Mouse (Mus musculus) midbrain, embryonic 11.5 days (tissue): ENCODE results near the gene Qrich2. TPM values are rescaled to one million over a fixed set of nuclear protein-coding genes. Genes with fewer than 3 reads are reported as not detected.
"Not testable (repeated sequence)": the region's sequence is repeated elsewhere in the genome, so short reads cannot be mapped to it uniquely, and the experiment has no call there.

Experiments used
- ATAC-seq: fragments of 200-750 bp; cut with Nextera tagmentation; 2 replicates; pipeline ENCODE4 v1.8.0; 2017; ENCODE audit warnings: moderate TSS enrichment, moderate library complexity; ENCODE audit not compliant: low FRiP score
- DNase-seq: peaks from one replicate; pipeline ENCODE4 v3.0.0; 2015; ENCODE audit warnings: low spot score; ENCODE audit errors: missing footprints
- H3K27ac ChIP-seq: fragments of 300-500 bp; sonication (generic); 2 replicates; pipeline ENCODE4 v1.5.1; 2014; ENCODE audit warnings: low read depth, low read length
- H3K27me3 ChIP-seq: fragments of 300-500 bp; sonication (generic); 2 replicates; pipeline ENCODE4 v1.6.1; 2014; ENCODE audit warnings: mild to moderate bottlenecking, low read length, moderate library complexity, mixed read lengths; ENCODE audit not compliant: control insufficient read depth, insufficient read depth
- H3K36me3 ChIP-seq: fragments of 300-500 bp; sonication (generic); 2 replicates; pipeline ENCODE4 v1.6.1; 2014; ENCODE audit warnings: mild to moderate bottlenecking, low read length, moderate library complexity, mixed read lengths; ENCODE audit not compliant: control insufficient read depth, insufficient read depth
- H3K4me1 ChIP-seq: fragments of 300-500 bp; sonication (generic); 2 replicates; pipeline ENCODE4 v1.6.1; 2014; ENCODE audit warnings: low read length; ENCODE audit not compliant: control insufficient read depth, insufficient read depth
- H3K4me2 ChIP-seq: fragments of 300-500 bp; sonication (generic); 2 replicates; pipeline ENCODE4 v1.6.1; 2014; ENCODE audit warnings: mild to moderate bottlenecking, moderate library complexity
- H3K4me3 ChIP-seq: fragments of 300-500 bp; sonication (generic); 2 replicates; pipeline ENCODE4 v1.5.1; 2014; ENCODE audit warnings: low read depth, low read length
- H3K9ac ChIP-seq: fragments of 300-500 bp; sonication (generic); 2 replicates; pipeline ENCODE4 v1.6.1; 2014; ENCODE audit warnings: low read length
- H3K9me3 ChIP-seq: fragments of 300-500 bp; sonication (generic); 2 replicates; pipeline ENCODE4 v1.6.1; 2016; ENCODE audit warnings: low read length; ENCODE audit not compliant: control insufficient read depth
- WGBS: fragments of 180-500 bp; shearing (Covaris S2); extraction: QIAGEN DNeasy Blood & Tissue Kit; methylation state at CpG from one replicate; pipeline ENCODE4 v1.1.7; 2014; 5-methylcytosine and 5-hydroxymethylcytosine counted together
- polyA plus RNA-seq: library from polyadenylated mRNA; unstranded; fragments of >200 nt; fragmentation: Nextera tagmentation; extraction: Ambion mirVana; gene quantifications from 2 replicates; pipeline ENCODE4 v1.2.1, GENCODE M21; 2014

The Qrich2 gene
- polyA plus RNA-seq, 1 experiment from 2014 or later = 0.08 TPM

GRCm38 (mm10) chr11:116504516-116504915, 38.5 kb upstream of the Qrich2 start:
- 92% methylated on average over 17 of the region's 17 CpGs for WGBS
- Histone ChIP-seq H3K27me3 (no peaks in the 10 kb centered on the region), H3K4me3 (no peak overlapping the region), H3K4me2 (no peak overlapping the region), H3K27ac (no peak overlapping the region), H3K4me1 (no peaks in the 10 kb centered on the region), H3K36me3 (no peaks in the 10 kb centered on the region), H3K9ac (no peak overlapping the region), H3K9me3 (no peaks in the 10 kb centered on the region)
- DNase-seq = peak; percentile 47
- no peak for ATAC-seq

GRCm38 (mm10) chr11:116501005-116501746, 35.1 kb upstream of the Qrich2 start:
- no peak overlapping the region for H3K9ac ChIP-seq
- DNase-seq (peak; percentile 93), ATAC-seq (no peak)
- no peaks in the 10 kb centered on the region for H3K27me3 ChIP-seq
- H3K27ac ChIP-seq = no peak overlapping the region
- no peak overlapping the region for H3K4me2 ChIP-seq
- 31% methylated on average over 7 of the region's 7 CpGs for WGBS
- no peak overlapping the region for H3K4me3 ChIP-seq
- no peaks in the 10 kb centered on the region for H3K9me3 ChIP-seq
- H3K4me1 ChIP-seq = no peaks in the 10 kb centered on the region
- no peaks in the 10 kb centered on the region for H3K36me3 ChIP-seq

- Histone ChIP-seq H3K9me3 (no peaks in the 10 kb centered on the region), H3K4me2 (no peak overlapping the region), H3K27ac (no peak overlapping the region), H3K4me3 (0 out of 2 replicates have a peak overlapping the region, but pooled peaks have one; percentile 8), H3K4me1 (no peaks in the 10 kb centered on the region), H3K9ac (no peak overlapping the region), H3K36me3 (no peaks in the 10 kb centered on the region), H3K27me3 (no peaks in the 10 kb centered on the region)
- DNase-seq (no peak), ATAC-seq (no peak)
- 43% methylated on average over 6 of the region's 6 CpGs for WGBS
These were observed 33.0 kb upstream of the Qrich2 start for GRCm38 (mm10) chr11:116499018-116499417.

- H3K4me3 ChIP-seq = peak overlapping the region; percentile 8; the same call in 1 of the 2 replicates
- WGBS = 25% methylated on average over 34 of the region's 34 CpGs
- no peaks in the 10 kb centered on the region for H3K36me3 ChIP-seq
- H3K27ac ChIP-seq = no peak overlapping the region
- DNase-seq = peak; percentile 84
- peak overlapping the region; percentile 17; the same call in 1 of the 2 replicates for H3K4me2 ChIP-seq
- H3K4me1 ChIP-seq = no peaks in the 10 kb centered on the region
- H3K9ac ChIP-seq = no peak overlapping the region
- no peak for ATAC-seq
- H3K27me3 ChIP-seq = no peaks in the 10 kb centered on the region
- H3K9me3 ChIP-seq = no peaks in the 10 kb centered on the region
These were observed 32.6 kb upstream of the Qrich2 start for GRCm38 (mm10) chr11:116498596-116498995.

- Histone ChIP-seq H3K4me2 (no peak overlapping the region), H3K27me3 (no peaks in the 10 kb centered on the region), H3K9ac (no peak overlapping the region), H3K27ac (no peak overlapping the region), H3K4me3 (no peak overlapping the region), H3K36me3 (no peaks in the 10 kb centered on the region), H3K4me1 (no peaks in the 10 kb centered on the region), H3K9me3 (no peaks in the 10 kb centered on the region)
- DNase-seq = no peak
- 89% methylated on average over 4 of the region's 4 CpGs for WGBS
- no peak for ATAC-seq
These were observed 31.3 kb upstream of the Qrich2 start for GRCm38 (mm10) chr11:116497313-116497712.

- Histone ChIP-seq H3K9me3 (no peaks in the 10 kb centered on the region), H3K4me1 (peaks cover 3% of the 10 kb centered on the region; the same call in 1 of the 2 replicates), H3K4me3 (no peak overlapping the region), H3K27me3 (no peaks in the 10 kb centered on the region), H3K36me3 (no peaks in the 10 kb centered on the region), H3K27ac (peak overlapping the region; percentile 16; the same call in 1 of the 2 replicates), H3K9ac (no peak overlapping the region), H3K4me2 (no peak overlapping the region)
- no peak for ATAC-seq
- DNase-seq = no peak
- 64% methylated on average over 13 of the region's 13 CpGs for WGBS
These were observed 28.6 kb upstream of the Qrich2 start for GRCm38 (mm10) chr11:116494474-116495174.

- Histone ChIP-seq H3K27ac (peak within 1 kb of the TSS; percentile 16), H3K4me3 (no peak within 1 kb of the TSS), H3K9me3 (no peaks in the 10 kb centered on the region), H3K4me1 (peaks cover 6% of the 10 kb centered on the region), H3K27me3 (no peaks in the 10 kb centered on the region), H3K4me2 (no peak within 1 kb of the TSS), H3K9ac (no peak within 1 kb of the TSS), H3K36me3 (no peaks in the 10 kb centered on the region)
- DNase-seq (peak; percentile 96), ATAC-seq (no peak)
- WGBS = 29% methylated on average over 4 of the region's 4 CpGs
These were observed 27.8 kb upstream of the Qrich2 start, which contains the start of gene Prpsap1 for GRCm38 (mm10) chr11:116493795-116494252. Prpsap1 (minus strand) TSS chr11:116494202.

- Histone ChIP-seq H3K27ac (no peak overlapping the region), H3K9ac (no peak overlapping the region), H3K4me1 (peaks cover 6% of the 10 kb centered on the region), H3K4me2 (no peak overlapping the region), H3K36me3 (no peaks in the 10 kb centered on the region), H3K27me3 (no peaks in the 10 kb centered on the region), H3K4me3 (no peak overlapping the region), H3K9me3 (no peaks in the 10 kb centered on the region)
- DNase-seq = no peak
- 80% methylated on average over 5 of the region's 5 CpGs for WGBS
- ATAC-seq = no peak
These were observed 27.1 kb upstream of the Qrich2 start for GRCm38 (mm10) chr11:116493191-116493590.

- not testable (repeated sequence) for H3K36me3 ChIP-seq, H3K9me3 ChIP-seq, ATAC-seq, H3K27me3 ChIP-seq, H3K27ac ChIP-seq, H3K4me1 ChIP-seq, H3K4me2 ChIP-seq, DNase-seq, H3K4me3 ChIP-seq, H3K9ac ChIP-seq
- WGBS = 100% methylated on average over 1 of the region's 1 CpGs
These were observed 26.5 kb upstream of the Qrich2 start for GRCm38 (mm10) chr11:116492507-116492906.
